Mouse (Mus musculus): ENCODE measurements around the gene Ccnd1.
"Not testable (repeated sequence)": the region's sequence is repeated elsewhere in the genome, so short reads cannot be mapped to it uniquely, and the experiment has no call there.

The Ccnd1 gene

DNA sequence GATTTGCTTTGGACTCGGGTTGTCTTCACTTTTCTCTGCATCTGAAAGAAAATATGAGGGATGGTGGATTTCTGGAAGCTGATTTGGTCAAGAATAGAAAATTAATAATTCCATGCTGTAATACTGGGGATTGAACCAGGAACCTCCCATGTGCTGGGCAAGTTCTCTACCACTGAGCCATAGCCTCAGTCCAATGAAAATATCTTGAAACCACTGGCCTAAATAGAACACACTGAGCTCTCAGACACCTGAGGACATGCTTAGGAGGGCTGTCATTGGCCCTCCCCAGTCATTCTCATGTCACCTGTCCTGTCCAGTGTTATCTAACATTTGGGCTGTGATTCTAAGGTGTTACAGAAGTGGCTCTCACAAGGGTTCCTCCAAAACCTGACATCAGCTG is 28.6 kb downstream of the Ccnd1 start:
- DNase-seq (ENCODE audit: low read depth, low spot score): peak; percentile 74

DNA sequence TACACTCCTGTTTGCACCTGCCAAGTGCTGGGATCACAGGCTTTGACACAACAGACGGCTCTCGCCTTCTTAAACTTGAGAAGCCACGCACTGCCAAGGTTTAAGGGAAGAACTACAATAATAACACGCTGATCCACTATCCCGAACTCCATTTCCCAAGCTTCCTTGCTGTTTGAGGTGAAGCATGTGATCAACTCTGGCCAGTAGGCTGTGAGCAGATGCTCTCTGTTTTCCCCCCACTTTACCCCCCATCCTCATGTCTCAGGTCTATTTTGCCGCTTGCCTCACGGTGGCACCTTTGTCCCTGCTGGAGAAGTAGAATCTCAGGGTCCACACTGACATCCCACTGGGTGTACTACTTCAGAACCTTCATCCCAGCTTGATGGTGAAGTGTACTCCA is 31.0 kb downstream of the Ccnd1 start:
- peak; percentile 91 for DNase-seq (ENCODE audit: low read depth, low spot score)

DNA sequence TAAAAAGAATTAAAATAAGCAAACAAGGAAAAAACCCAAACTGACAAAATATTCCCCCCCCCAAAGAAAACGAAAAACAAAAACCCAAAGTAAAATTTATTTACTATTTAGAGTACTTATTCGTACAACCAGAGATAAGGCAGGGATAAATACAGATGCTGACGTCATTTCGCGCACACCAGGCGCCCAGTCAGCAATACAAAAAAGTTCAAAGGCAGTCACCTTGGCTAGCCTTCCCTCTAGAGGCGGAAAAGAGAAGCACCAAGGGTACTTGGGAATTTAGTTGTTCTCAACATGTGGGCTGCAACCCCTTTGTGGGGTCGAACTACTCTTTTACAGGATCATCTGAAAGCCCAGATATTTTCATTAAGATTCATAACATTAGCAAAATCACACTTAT is 31.9 kb downstream of the Ccnd1 start:
- DNase-seq (ENCODE audit: low read depth, low spot score): no peak

DNA sequence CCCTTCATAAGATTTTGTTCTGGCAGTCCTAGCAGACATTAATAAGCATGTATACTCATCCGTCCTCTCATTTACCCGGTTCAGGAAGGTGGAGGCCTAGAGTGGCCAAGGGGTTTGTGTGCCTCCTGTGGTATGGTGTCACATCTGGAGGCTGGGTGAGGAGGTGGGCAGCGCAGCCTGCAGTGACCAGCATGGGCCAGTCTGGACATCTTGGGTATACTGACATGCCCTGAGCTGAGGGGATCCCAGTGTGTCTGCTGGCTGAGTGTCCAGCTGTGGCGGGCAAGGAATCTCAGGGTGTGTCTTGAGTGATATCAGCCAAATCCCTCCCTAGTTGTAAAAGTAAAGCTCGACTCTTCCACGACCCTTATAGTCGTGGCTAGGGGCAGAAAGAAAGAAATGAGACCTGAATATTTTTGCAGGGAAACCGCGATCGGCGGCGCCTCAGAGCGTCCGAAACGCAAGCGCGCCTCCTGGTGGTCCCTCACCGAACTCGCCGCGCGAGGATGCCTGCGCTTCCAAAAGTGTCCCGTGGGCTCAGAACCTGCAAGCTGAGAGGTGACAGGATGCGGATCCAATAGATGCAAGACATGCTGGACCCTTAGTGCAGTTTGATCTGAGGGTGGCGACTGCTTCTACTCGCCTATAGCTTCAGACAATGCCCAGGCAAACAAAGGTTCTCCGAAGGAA is 32.9 kb downstream of the Ccnd1 start:
- DNase-seq (ENCODE audit: low read depth, low spot score): peak; percentile 70

DNA sequence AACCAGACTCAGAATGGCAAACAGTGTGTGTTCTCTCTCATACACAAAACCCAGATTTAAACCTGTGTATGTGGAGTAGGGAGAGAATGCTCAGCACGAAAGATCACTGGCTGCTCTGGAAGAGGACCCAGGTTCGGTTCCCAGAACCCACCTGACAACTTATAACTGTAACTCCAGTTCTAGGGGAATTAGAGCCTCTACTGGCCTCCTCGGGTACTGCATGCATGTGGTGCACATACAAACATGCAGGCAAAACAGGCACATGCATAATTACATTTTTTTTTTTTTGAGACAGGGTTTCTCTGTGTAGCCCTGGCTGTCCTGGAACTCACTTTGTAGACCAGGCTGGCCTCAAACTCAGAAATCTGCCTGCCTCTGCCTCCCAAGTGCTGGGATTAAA is 34.2 kb downstream of the Ccnd1 start:
- DNase-seq (ENCODE audit: low read depth, low spot score): not testable (repeated sequence)

DNA sequence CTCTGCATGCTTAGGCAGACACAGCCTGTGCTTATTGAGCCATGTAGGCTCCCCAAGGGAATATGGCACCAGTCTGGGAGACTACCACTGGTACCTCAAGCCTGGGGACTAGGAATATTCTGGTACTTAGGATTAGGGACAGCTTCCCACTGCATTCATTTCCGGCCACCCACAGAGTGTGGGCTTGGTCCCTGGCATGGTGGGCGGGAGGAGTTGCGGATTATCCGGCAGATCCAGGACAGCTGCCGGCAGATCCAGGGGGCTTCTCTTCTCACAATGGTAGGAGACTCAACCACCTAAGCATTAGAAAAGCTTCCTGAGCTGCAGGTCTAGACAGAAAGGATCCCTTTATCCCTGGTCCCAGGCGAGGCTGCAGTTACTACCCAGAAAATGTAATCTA is 41.2 kb downstream of the Ccnd1 start:
- DNase-seq (ENCODE audit: low read depth, low spot score): no peak

DNA sequence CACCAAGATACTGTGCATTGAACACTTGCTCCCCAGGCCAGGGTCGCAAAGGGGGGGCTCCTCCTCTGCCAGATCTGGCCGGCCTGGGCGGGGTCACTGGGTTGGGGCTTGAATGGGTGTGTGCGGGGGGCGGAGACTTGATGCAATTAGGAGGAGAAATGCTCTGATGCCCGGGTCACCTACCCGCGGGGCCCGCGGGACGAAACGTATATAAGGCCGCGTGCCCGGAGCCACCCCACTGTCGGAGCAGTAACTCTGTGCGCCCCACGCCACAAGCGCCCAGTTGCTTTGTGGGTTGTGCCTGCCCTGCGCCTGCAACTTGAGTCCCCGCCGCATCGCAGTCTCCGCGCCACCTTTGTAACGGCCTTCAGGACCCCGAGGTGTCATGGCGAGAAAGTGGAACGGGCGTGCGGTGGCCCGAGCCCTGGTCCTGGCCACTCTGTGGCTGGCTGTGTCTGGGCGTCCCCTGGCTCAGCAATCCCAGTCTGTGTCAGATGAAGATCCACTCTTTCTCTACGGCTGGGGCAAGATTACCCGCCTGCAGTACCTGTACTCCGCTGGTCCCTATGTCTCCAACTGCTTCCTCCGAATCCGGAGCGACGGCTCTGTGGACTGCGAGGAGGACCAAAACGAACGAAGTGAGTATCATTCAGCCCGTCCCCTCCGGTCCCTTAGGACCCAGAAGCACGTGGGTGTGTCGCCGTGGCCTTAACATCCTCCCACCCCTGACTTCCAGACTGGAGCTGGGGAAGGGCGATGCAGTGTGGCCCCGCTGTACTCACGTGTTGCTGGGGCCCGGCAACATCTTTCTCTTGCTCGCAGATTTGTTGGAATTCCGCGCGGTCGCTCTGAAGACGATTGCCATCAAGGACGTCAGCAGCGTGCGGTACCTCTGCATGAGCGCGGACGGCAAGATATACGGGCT is 43.2 kb downstream of the Ccnd1 start, which contains the start of gene Fgf15:
Gene Fgf15, plus strand, starts transcription at position 238 of the 925 bp plus-strand sequence.
- peak; percentile 14 for DNase-seq (ENCODE audit: low read depth, low spot score)

DNA sequence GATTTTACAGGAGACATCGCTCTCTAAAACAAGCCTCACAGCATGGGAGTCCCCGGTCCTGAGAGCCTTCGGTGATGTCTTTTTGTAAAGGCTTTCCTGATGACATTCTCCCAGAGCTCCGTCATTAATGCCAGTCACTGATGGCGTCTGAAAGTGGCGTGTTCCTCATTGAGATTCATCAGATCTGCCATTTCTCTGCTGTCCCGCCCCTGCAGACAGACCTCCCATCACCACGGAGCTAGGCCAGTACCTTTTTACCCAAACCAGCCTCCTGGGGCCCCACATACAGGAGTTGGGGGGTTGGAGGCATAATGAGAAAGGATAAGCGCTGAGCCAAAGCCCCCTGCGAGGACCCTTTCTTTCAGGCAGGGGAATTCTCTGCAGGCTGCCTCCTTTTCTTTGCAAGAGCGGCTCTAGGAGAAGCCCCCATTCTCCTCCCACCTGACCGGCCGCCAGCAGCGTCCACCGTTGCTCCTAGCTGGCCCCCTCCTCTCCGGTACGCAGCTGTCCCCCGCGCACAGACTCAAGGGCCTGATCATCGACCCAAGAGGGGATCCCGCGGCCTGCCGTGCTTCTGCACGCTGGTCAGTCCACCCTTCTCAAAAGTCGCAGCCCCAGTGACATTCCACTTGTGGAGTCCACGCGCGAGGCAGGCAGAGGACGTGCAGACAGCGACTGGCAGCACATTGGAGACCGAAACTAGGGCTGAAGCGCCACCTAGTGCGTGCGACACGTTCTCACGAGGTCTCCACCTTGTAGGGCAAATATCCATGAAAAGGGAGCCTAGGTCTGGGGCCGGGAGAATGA is 44.2 kb downstream of the Ccnd1 start:
- DNase-seq (ENCODE audit: low read depth, low spot score): peak; percentile 91

DNA sequence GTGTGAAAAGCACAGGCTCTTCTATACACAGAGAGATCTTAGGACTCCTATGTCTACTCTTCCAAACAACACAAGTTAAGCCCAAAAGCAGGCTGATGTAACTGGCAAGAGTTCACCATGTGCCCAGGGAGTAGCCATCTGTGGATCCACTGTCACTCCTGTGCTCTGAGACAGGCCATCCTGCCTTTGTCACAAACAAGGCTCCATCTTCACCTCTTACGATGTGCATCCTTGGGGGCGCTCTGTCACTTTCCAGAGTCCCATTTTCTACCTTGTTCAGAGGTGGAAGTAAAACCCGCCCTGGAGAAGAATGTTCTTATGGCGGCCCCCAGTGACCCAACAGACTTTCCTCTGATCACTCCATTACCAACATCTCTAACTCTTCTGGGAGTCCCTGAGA is 45.0 kb downstream of the Ccnd1 start:
- DNase-seq (ENCODE audit: low read depth, low spot score): no peak

DNA sequence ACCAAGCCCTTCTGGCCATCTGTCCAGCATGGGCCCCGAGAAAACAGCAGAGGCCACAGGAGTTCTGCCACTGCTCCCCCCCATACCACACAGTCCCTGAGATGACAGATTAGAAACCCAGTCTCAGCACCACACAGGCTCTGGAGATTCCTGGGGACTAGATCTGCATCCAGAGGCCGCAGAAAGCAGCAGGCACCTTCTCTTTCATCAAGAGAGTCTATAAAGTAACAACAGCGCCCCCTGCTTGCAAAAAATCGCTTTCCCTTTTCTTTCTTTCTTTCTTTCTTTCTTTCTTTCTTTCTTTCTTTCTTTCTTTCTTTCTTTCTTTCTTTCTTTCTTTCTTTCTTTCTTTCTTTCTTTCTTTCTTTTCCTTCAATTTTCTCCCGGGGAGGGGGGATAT is 45.5 kb downstream of the Ccnd1 start:
- peak; percentile 43 for DNase-seq (ENCODE audit: low read depth, low spot score)

DNA sequence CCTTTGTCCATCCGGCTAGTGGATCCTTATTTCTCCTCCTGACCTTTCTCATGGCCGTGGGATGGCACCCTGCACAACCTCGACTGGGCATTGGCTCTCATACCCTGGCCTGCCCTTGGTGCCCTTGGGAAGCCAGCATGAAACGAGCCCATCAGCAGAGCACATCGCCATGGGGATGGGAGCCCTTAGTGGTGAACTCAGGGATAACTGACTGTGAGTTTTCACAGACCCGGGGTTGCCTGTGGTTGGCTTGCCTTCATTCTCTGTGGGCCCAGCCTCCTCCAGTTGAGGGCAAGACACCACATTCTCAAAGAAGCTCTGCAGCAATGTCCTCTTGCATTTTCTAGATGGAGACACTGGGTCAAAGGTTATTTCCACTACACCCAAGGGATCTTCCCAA is 47.4 kb downstream of the Ccnd1 start:
- no peak for DNase-seq (ENCODE audit: low read depth, low spot score)

DNA sequence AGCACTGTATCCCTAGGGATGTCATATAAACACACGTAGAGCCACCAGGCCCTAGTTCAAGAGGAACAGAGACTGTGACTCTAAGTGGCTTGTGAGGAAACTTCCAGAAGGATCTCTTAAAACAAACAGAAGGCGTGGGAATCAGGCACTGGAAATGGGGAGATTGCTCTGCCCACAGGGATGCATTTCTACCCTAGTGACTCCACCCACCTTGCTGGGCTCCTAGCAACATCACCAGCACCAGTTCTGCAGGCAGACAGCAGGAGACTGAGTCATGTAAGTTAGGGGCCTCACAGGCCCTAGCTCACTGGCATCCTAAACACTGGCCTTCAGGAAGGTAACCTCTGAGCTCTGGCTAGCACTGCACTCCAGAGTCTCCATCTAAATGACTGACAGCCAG is 47.9 kb downstream of the Ccnd1 start:
- DNase-seq (ENCODE audit: low read depth, low spot score): peak; percentile 62

DNA sequence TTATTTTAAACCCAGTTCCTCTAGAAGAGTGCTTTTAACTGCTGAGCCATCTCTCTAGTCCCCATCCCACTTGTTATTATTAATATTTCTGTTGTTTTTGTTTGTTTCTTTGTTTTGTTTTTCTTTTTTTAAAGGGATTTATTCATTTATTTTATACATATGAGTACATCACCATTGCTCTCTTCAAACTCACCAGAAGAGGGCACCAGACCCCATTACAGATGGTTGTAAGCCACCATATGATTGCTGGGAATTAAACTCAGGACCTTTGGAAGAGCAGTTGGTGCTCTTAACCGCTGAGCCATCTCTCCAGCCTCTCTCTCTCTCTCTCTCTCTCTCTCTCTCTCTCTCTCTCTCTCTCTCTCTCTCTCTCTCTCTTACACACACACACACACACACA is 49.1 kb downstream of the Ccnd1 start:
- DNase-seq (ENCODE audit: low read depth, low spot score): not testable (repeated sequence)

DNA sequence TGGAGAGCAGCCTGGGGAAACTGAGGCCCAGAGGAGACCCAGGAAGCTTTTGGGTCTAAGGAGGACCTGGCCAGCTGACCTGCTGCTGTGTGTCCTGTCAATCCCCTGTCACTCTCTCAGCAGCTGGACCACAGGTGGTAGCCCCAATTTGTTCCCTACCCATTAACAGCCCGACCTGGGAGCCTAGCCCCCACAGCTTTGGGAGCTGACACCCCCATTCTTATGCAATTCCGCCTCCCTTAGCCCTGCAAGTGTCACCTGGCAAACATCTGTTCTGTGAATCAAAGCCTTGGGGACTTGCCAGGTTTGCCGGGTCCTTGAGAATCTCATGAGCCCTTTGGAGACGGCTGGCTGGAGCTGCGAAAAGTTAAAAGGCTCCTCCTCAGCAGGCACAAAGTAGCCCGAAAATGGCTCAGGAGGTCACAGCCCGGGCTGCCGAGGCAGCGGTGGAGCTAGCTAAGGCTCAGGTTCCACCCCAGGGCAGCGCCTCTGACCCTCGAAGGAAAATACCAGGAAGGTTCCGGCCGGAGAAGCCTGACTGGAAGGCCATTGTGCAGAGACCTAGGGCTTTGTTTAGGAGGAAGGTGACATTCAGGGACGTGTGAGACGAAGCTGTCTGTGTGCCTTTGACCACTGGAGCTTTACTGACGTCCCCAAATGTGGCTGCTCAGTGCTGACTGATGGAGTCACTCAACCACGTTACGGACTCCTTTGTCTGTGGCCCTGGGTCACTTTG is 51.0 kb downstream of the Ccnd1 start:
- DNase-seq (ENCODE audit: low read depth, low spot score): no peak

DNA sequence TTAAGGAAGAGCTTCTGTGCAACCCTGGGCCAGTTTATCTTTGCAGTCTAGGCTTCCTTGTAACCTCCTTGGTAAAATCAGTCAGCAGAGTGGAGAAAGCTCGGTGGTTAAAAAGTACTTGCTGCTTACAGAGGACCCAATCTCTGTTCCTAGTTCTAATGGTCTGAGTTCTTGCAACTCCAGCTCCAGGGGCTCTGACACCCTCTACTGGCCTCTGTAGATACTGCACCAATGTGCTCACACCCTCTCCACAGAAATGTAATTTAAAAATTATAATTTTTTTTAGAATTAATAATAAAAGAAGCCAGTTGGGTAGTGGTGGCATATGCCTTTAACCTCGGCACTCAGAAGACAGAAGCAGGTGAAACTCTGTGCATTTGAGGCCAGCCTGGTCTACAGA is 52.1 kb downstream of the Ccnd1 start:
- DNase-seq (ENCODE audit: low read depth, low spot score): no peak

DNA sequence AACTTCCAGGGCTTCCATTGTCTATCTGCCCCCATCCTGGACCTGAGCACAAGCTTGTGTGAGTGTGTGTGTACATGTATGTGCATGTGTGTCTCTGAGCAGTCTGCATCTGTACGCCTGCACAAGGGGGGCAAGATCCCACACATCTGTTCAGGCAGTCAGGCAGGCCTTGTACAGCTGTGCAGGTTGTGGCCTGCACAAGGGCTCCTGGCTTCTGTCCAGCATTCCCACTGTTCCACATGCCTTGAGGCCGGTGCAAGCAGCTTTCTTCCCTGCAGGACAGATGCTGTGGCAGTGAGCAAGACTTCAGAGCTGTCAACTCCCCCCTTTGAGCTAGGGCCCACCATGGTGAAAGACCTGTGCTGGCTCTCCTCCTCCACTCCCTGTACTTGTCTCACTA is 56.6 kb downstream of the Ccnd1 start:
- DNase-seq (ENCODE audit: low read depth, low spot score): no peak
